Mouse (Mus musculus) lung, embryonic 14.5 days (tissue): ENCODE results near the gene Defb22. TPM values are rescaled to one million over a fixed set of nuclear protein-coding genes. Genes with fewer than 3 reads are reported as not detected.

ENCODE experiments used
- ATAC-seq: fragments of 200-750 bp; cut with Nextera tagmentation; 2 replicates; pipeline ENCODE4 v1.8.0; 2017; ENCODE audit warnings: mild to moderate bottlenecking, moderate TSS enrichment, moderate library complexity; ENCODE audit not compliant: insufficient read depth
- DNase-seq: peaks from one replicate; pipeline ENCODE4 v3.0.0-alpha.2; 2015
- H3K27ac ChIP-seq: fragments of 300-500 bp; sonication (generic); 2 replicates; pipeline ENCODE4 v1.5.1; 2014; ENCODE audit warnings: low read depth, mild to moderate bottlenecking, moderate library complexity
- H3K27me3 ChIP-seq: fragments of 300-500 bp; sonication (generic); 2 replicates; pipeline ENCODE4 v1.6.1; 2014; ENCODE audit warnings: low read length, control low read depth; ENCODE audit not compliant: insufficient read depth
- H3K36me3 ChIP-seq: fragments of 300-500 bp; sonication (generic); 2 replicates; pipeline ENCODE4 v1.6.1; 2014; ENCODE audit warnings: control low read depth; ENCODE audit not compliant: insufficient read depth
- H3K4me1 ChIP-seq: fragments of 300-500 bp; sonication (generic); 2 replicates; pipeline ENCODE4 v1.6.1; 2014; ENCODE audit warnings: antibody characterized with exemption, control low read depth; ENCODE audit not compliant: insufficient read depth
- H3K4me2 ChIP-seq: fragments of 300-500 bp; sonication (generic); 2 replicates; pipeline ENCODE4 v1.6.1; 2014; ENCODE audit warnings: mild to moderate bottlenecking
- H3K4me3 ChIP-seq: fragments of 300-500 bp; sonication (generic); 2 replicates; pipeline ENCODE4 v1.5.1; 2014; ENCODE audit warnings: low read depth, low read length
- H3K9ac ChIP-seq: fragments of 300-500 bp; sonication (generic); 2 replicates; pipeline ENCODE4 v1.6.1; 2014
- H3K9me3 ChIP-seq: fragments of 300-500 bp; sonication (generic); 2 replicates; pipeline ENCODE4 v1.6.1; 2016; ENCODE audit warnings: low read depth, low read length, control low read depth
- CTCF ChIP-seq: IDR thresholded peaks from 2 replicates; pipeline ENCODE4 v1.5.1; 2016; ENCODE audit warnings: antibody characterized with exemption, low read depth
- WGBS: fragments of 180-500 bp; shearing (Covaris S2); extraction: QIAGEN DNeasy Blood & Tissue Kit; methylation state at CpG from one replicate; pipeline ENCODE4 v1.1.7; 2014; 5-methylcytosine and 5-hydroxymethylcytosine counted together
- polyA plus RNA-seq: library from polyadenylated mRNA; unstranded; fragments of >200 nt; fragmentation: Nextera tagmentation; extraction: Ambion mirVana; gene quantifications from 2 replicates; pipeline ENCODE4 v1.2.1, GENCODE M21; 2014

The Defb22 gene
- polyA plus RNA-seq, 1 experiment from 2014 or later = not detected

DNA sequence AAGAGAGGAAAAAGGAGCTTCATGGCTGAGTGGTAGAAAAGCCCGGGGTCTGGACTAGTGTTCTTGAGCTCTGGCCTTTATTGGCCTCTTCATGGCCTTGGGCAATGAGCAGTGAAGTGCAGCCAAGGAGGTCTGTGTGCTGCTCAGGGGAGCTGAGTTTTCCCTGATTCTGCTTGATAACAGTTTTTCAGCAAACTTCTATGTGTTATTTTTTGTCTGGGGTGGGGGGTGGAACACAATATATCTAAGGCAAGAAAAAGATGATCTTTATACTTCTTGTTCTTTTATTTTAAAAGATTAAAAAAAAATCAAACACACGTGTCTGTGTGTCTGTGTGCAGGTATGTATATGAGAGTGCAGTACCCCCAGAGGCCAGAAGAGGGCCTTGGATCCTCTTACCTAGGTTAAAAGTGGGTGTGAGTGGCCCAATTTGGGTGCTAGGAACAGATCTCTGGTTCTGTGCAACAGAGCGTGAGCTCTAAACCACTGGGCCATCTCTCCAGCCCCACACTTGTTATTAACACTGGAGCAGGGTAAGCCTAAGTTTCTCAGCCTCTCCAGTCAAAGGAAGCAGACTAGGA is 25.3 kb downstream of the Defb22 start, which contains the start of gene Defb23:
TSS of gene Defb23 (minus strand) at position 51 of the 581 bp plus-strand sequence.
- no peak within 1 kb of the TSS for H3K4me3 ChIP-seq
- 85% methylated on average over 3 of the region's 3 CpGs for WGBS
- H3K36me3 ChIP-seq = no peaks in the 10 kb centered on the region
- H3K27ac ChIP-seq = no peak within 1 kb of the TSS
- no peaks in the 10 kb centered on the region for H3K9me3 ChIP-seq
- no peak for ATAC-seq
- no peaks in the 10 kb centered on the region for H3K4me1 ChIP-seq
- DNase-seq = no peak
- peak; percentile 26 for TF ChIP-seq CTCF
- no peak within 1 kb of the TSS for H3K9ac ChIP-seq
- H3K27me3 ChIP-seq = no peaks in the 10 kb centered on the region
- H3K4me2 ChIP-seq = no peak within 1 kb of the TSS

DNA sequence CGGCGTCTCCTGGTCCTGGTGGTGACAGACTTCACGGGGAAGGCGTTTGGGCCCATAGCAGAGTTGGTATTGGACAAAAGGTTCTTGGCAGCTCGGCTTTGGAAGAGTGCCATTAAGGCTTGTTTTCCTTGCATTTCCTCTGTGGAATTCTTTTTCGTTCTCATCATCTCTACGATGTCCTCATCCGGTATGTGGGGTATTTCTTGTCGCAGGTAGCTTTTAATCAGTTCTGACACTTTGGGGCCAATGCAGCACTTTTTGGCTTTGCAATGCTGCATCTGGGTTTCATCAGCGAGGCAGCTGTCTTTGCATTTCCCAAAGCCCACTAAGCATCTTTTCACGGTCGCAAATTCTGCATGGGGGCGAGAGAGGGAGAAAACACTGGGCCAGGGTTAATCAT is 30.7 kb downstream of the Defb22 start:
- Histone ChIP-seq H3K4me3 (no peak overlapping the region), H3K27ac (no peak overlapping the region), H3K9ac (no peak overlapping the region), H3K36me3 (no peaks in the 10 kb centered on the region), H3K4me2 (no peak overlapping the region), H3K4me1 (no peaks in the 10 kb centered on the region), H3K27me3 (no peaks in the 10 kb centered on the region), H3K9me3 (no peaks in the 10 kb centered on the region)
- TF ChIP-seq CTCF = no peak
- ATAC-seq (no peak), DNase-seq (no peak)
- 47% methylated on average over 13 of the region's 13 CpGs for WGBS

DNA sequence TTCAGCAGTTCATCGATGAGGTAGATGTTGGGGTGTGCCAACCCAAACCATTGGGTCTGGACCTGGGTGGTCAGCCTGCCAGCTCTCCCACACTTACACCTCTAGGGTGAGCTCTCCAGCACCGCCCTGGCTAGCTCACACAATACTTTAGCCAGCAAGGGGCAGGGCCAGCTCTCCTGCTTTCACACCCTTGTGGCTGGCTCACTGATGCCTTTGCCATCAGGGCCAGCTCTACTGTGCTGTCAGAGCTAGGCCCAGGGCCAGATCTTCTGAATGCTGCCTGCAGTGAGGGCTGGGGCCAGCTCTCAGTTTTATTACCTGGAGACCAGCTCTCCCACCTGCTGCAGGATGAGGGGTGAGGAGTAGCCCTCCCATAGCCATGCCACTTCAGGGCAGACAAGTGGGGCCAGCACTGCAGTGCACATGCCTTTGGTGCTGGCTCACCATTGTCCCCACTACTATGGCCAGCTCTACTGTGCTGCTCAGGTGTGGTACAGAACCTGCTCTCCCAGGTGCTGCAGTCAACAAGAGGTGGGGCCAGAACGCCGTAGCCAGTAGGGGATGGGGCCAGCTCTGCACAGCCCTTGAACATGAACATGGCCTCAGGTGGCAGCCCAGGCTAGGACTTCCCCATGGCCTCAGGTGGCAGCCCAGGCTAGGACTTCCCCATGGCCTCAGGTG is 37.7 kb downstream of the Defb22 start:
- Histone ChIP-seq H3K36me3 (no peaks in the 10 kb centered on the region), H3K27me3 (no peaks in the 10 kb centered on the region), H3K4me2 (no peak overlapping the region), H3K9me3 (no peaks in the 10 kb centered on the region), H3K27ac (no peak overlapping the region), H3K9ac (no peak overlapping the region), H3K4me1 (no peaks in the 10 kb centered on the region), H3K4me3 (no peak overlapping the region)
- peak; percentile 49 for ATAC-seq
- no peak for DNase-seq
- no peak for TF ChIP-seq CTCF
- whole genome bisulfite sequencing = 64% methylated on average over 4 of the region's 4 CpGs

DNA sequence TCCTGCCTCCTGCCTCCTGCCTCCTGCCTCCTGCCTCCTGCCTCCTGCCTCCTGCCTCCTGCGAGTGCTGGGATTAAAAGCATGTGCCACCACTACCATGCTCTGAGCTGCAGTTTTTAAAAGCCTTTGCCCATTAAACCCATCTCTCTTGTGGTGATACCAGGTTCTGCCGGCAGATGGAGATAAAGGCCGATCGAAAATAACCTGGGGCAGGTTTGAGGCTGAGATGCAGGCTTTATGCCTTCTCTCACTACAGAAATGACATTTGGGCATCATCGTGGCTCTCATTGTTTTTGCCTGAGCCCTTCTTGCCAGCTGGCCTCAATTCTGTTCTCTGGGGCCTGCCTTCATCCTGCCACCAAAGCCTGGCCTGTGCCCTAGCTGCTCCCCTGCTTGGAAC is 39.7 kb downstream of the Defb22 start:
- H3K27me3 ChIP-seq = no peaks in the 10 kb centered on the region
- H3K4me2 ChIP-seq = no peak overlapping the region
- no peaks in the 10 kb centered on the region for H3K4me1 ChIP-seq
- TF ChIP-seq CTCF = peak; percentile 72
- H3K36me3 ChIP-seq = no peaks in the 10 kb centered on the region
- ATAC-seq (no peak), DNase-seq (peak; percentile 78)
- no peaks in the 10 kb centered on the region for H3K9me3 ChIP-seq
- no peak overlapping the region for H3K9ac ChIP-seq
- no peak overlapping the region for H3K4me3 ChIP-seq
- no peak overlapping the region for H3K27ac ChIP-seq
- WGBS = 6% methylated on average over 5 of the region's 5 CpGs

DNA sequence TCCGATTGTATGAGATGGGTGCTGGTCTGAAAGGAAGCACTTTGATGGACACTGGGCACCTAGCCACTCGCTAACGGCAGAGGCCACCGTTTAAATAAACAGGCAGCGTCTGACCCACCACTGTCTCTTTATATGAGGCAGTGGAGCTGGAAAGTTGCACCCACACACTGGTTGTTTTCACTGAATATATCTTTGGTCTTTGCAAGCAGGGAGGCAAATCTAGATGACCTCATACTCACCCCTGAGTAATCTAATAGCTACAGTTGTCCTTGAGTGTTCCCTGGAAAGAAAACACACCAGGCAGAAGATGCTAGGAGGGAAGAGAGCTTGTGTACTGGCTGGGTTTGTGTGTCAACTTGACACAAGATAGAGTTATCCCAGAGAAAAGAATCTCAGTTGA is 42.5 kb downstream of the Defb22 start:
- Histone ChIP-seq H3K4me1 (no peaks in the 10 kb centered on the region), H3K9me3 (no peaks in the 10 kb centered on the region), H3K27me3 (no peaks in the 10 kb centered on the region), H3K36me3 (no peaks in the 10 kb centered on the region), H3K27ac (no peak overlapping the region), H3K4me2 (no peak overlapping the region), H3K4me3 (no peak overlapping the region), H3K9ac (no peak overlapping the region)
- ATAC-seq (no peak), DNase-seq (no peak)
- no peak for TF ChIP-seq CTCF
- WGBS = 25% methylated on average over 5 of the region's 5 CpGs

DNA sequence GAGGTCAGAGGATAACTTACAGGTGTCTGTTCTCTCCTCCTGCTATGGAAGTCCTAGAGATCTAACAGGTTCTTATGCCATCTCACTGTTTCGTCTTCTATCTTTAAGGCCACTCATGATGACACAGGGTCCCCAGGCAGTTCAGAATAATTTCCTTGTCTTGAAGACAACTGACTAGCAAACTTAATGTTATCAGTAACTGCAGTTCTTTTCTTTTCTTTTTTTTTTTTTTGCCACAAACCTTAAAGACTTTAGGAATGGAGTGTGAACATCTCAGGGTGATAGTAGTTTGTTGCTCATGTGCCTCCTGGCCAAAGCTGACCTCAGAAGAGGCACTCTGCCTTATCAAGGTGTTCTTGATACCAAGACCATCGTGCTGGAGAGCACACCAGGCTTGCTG is 43.3 kb downstream of the Defb22 start:
- Histone ChIP-seq H3K4me1 (no peaks in the 10 kb centered on the region), H3K4me3 (no peak overlapping the region), H3K9ac (no peak overlapping the region), H3K27me3 (no peaks in the 10 kb centered on the region), H3K4me2 (no peak overlapping the region), H3K36me3 (no peaks in the 10 kb centered on the region), H3K9me3 (no peaks in the 10 kb centered on the region), H3K27ac (no peak overlapping the region)
- ATAC-seq (no peak), DNase-seq (no peak)
- 42% methylated on average over 2 of the region's 2 CpGs for WGBS
- TF ChIP-seq CTCF = no peak

DNA sequence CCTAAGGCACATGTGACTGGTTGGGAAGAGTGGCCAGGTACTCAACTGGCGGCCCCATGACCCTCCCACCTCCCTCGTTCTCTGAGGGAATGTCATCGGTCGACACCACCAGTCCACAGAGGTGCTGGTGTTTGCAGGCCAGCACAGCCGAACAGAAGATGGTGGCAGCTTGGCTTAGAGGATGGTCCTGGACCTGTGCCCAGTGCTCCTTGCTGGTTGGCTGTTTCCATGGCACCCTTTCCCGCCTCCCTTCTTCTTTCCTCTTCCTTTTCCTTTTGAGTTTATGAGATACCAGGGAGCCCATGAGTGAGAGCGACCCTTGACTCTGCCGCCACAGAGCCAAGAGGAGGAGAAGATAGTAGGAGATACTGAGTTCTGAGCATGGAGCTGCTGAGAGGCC is 46.7 kb downstream of the Defb22 start:
- no peak overlapping the region for H3K9ac ChIP-seq
- DNase-seq (no peak), ATAC-seq (no peak)
- H3K36me3 ChIP-seq = no peaks in the 10 kb centered on the region
- H3K27ac ChIP-seq = no peak overlapping the region
- no peak for TF ChIP-seq CTCF
- H3K4me1 ChIP-seq = no peaks in the 10 kb centered on the region
- H3K27me3 ChIP-seq = no peaks in the 10 kb centered on the region
- H3K4me3 ChIP-seq = no peak overlapping the region
- H3K4me2 ChIP-seq = no peak overlapping the region
- H3K9me3 ChIP-seq = no peaks in the 10 kb centered on the region
- 71% methylated on average over 8 of the region's 8 CpGs for WGBS
